Mouse (Mus musculus) intestine, postnatal 0 days (tissue): ENCODE results near the gene Gadd45b. TPM values are rescaled to one million over a fixed set of nuclear protein-coding genes. Genes with fewer than 3 reads are reported as not detected.

Experiments
- ATAC-seq: fragments of 200-750 bp; cut with Nextera tagmentation; 2 replicates; pipeline ENCODE4 v1.8.0; 2017; ENCODE audit warnings: mild to moderate bottlenecking, moderate TSS enrichment, moderate library complexity
- H3K27ac ChIP-seq: fragments of 300-500 bp; sonication (generic); 2 replicates; pipeline ENCODE4 v1.5.1; 2014; ENCODE audit warnings: mild to moderate bottlenecking, low read depth, low read length, moderate library complexity
- H3K27me3 ChIP-seq: fragments of 300-500 bp; sonication (generic); replicated peaks from 2 replicates; pipeline ENCODE4 v1.6.1; 2014; ENCODE audit warnings: low read length, mixed read lengths; ENCODE audit not compliant: control insufficient read depth, insufficient read depth
- H3K36me3 ChIP-seq: fragments of 300-500 bp; sonication (generic); 2 replicates; pipeline ENCODE4 v1.6.1; 2014; ENCODE audit warnings: mild to moderate bottlenecking, moderate library complexity; ENCODE audit not compliant: control insufficient read depth, insufficient read depth
- H3K4me1 ChIP-seq: fragments of 300-500 bp; sonication (generic); replicated peaks from 2 replicates; pipeline ENCODE4 v1.6.1; 2014; ENCODE audit warnings: antibody characterized with exemption, low read length, mixed read lengths; ENCODE audit not compliant: control insufficient read depth, insufficient read depth
- H3K4me2 ChIP-seq: fragments of 300-500 bp; sonication (generic); replicated peaks from 2 replicates; pipeline ENCODE4 v1.6.1; 2014; ENCODE audit warnings: low read depth, mild to moderate bottlenecking, moderate library complexity
- H3K4me3 ChIP-seq: fragments of 300-500 bp; sonication (generic); 2 replicates; pipeline ENCODE4 v1.5.1; 2014; ENCODE audit warnings: low read depth, low read length
- H3K9ac ChIP-seq: fragments of 300-500 bp; sonication (generic); 2 replicates; pipeline ENCODE4 v1.6.1; 2014; ENCODE audit warnings: mild to moderate bottlenecking, low read depth, low read length
- H3K9me3 ChIP-seq: fragments of 300-500 bp; sonication (generic); 2 replicates; pipeline ENCODE4 v1.6.1; 2016; ENCODE audit warnings: mixed run types; ENCODE audit not compliant: control insufficient read depth
- CTCF ChIP-seq: sonication (generic); IDR thresholded peaks from 2 replicates; pipeline ENCODE4 v1.5.1; 2016; ENCODE audit warnings: low read depth, mild to moderate bottlenecking, control low read depth, antibody characterized with exemption, moderate library complexity
- WGBS: fragments of 180-500 bp; shearing (Covaris S2); extraction: QIAGEN DNeasy Blood & Tissue Kit; methylation state at CpG from one replicate; pipeline ENCODE4 v1.1.7; 2014; 5-methylcytosine and 5-hydroxymethylcytosine counted together
- polyA plus RNA-seq: library from polyadenylated mRNA; unstranded; fragments of >200 nt; fragmentation: Nextera tagmentation; extraction: Ambion mirVana; gene quantifications from 2 replicates; pipeline ENCODE4 v1.2.1, GENCODE M21; 2015

Gene Gadd45b
- polyA plus RNA-seq, 1 experiment from 2014 or later, result 19.9 TPM

- Histone ChIP-seq H3K36me3 (no peaks in the 10 kb centered on the region), H3K4me3 (no peak overlapping the region), H3K27ac (no peak overlapping the region), H3K4me2 (no peak overlapping the region), H3K27me3 (no peaks in the 10 kb centered on the region), H3K9ac (no peak overlapping the region), H3K4me1 (peaks cover 10% of the 10 kb centered on the region; the same call in 1 of the 2 replicates), H3K9me3 (no peaks in the 10 kb centered on the region)
- WGBS, result 13% methylated on average over 6 of the region's 6 CpGs
- TF ChIP-seq CTCF, result no peak
- peak; percentile 58 for ATAC-seq
These were observed 18.7 kb downstream of the Gadd45b start for GRCm38 (mm10) chr10:80948570-80948969.

GRCm38 (mm10) chr10:80949081-80949480, 19.2 kb downstream of the Gadd45b start:
- H3K27me3 ChIP-seq, result no peaks in the 10 kb centered on the region
- no peak overlapping the region for H3K9ac ChIP-seq
- no peaks in the 10 kb centered on the region for H3K36me3 ChIP-seq
- ATAC-seq, result no peak
- no peak for TF ChIP-seq CTCF
- H3K4me2 ChIP-seq, result no peak overlapping the region
- peaks cover 10% of the 10 kb centered on the region; the same call in 1 of the 2 replicates for H3K4me1 ChIP-seq
- WGBS, result 51% methylated on average over 3 of the region's 3 CpGs
- H3K27ac ChIP-seq, result no peak overlapping the region
- H3K4me3 ChIP-seq, result no peak overlapping the region
- H3K9me3 ChIP-seq, result no peaks in the 10 kb centered on the region

- no peak for TF ChIP-seq CTCF
- Histone ChIP-seq H3K27ac (no peak overlapping the region), H3K4me1 (peaks cover 12% of the 10 kb centered on the region; the same call in 1 of the 2 replicates), H3K9ac (no peak overlapping the region), H3K4me2 (no peak overlapping the region), H3K36me3 (no peaks in the 10 kb centered on the region), H3K9me3 (no peaks in the 10 kb centered on the region), H3K4me3 (no peak overlapping the region), H3K27me3 (no peaks in the 10 kb centered on the region)
- no peak for ATAC-seq
- 47% methylated on average over 5 of the region's 5 CpGs for WGBS
These were observed 20.4 kb downstream of the Gadd45b start for GRCm38 (mm10) chr10:80950314-80950713.

GRCm38 (mm10) chr10:80951761-80952390, 22.0 kb downstream of the Gadd45b start:
- WGBS, result 83% methylated on average over 10 of the region's 10 CpGs
- TF ChIP-seq CTCF, result no peak
- Histone ChIP-seq H3K27ac (no peak overlapping the region), H3K4me3 (no peak overlapping the region), H3K27me3 (no peaks in the 10 kb centered on the region), H3K9ac (no peak overlapping the region), H3K9me3 (no peaks in the 10 kb centered on the region), H3K4me2 (no peak overlapping the region), H3K4me1 (peaks cover 11% of the 10 kb centered on the region; the same call in 1 of the 2 replicates), H3K36me3 (no peaks in the 10 kb centered on the region)
- ATAC-seq, result no peak

GRCm38 (mm10) chr10:80952449-80952848, 22.6 kb downstream of the Gadd45b start:
- Histone ChIP-seq H3K4me2 (no peak overlapping the region), H3K4me1 (peaks cover 7% of the 10 kb centered on the region; the same call in 1 of the 2 replicates), H3K4me3 (no peak overlapping the region), H3K27me3 (no peaks in the 10 kb centered on the region), H3K27ac (no peak overlapping the region), H3K9ac (no peak overlapping the region), H3K9me3 (no peaks in the 10 kb centered on the region), H3K36me3 (no peaks in the 10 kb centered on the region)
- WGBS, result 76% methylated on average over 15 of the region's 15 CpGs
- no peak for TF ChIP-seq CTCF
- ATAC-seq, result no peak

GRCm38 (mm10) chr10:80954415-80954814, 24.5 kb downstream of the Gadd45b start:
- Histone ChIP-seq H3K36me3 (no peaks in the 10 kb centered on the region), H3K4me2 (no peak overlapping the region), H3K27ac (no peak overlapping the region), H3K9me3 (no peaks in the 10 kb centered on the region), H3K27me3 (no peaks in the 10 kb centered on the region), H3K4me1 (0 out of 2 replicates have a peak, but pooled peaks cover 4% of the 10 kb centered on the region), H3K4me3 (no peak overlapping the region), H3K9ac (no peak overlapping the region)
- WGBS, result 61% methylated on average over 13 of the region's 13 CpGs
- no peak for TF ChIP-seq CTCF
- no peak for ATAC-seq
